Mouse (Mus musculus) embryonic facial prominence, embryonic 11.5 days (tissue): ENCODE results near the gene Asb5. TPM values are rescaled to one million over a fixed set of nuclear protein-coding genes. Genes with fewer than 3 reads are reported as not detected.

Experiments used
- ATAC-seq: fragments of 200-750 bp; cut with Nextera tagmentation; replicated peaks from 2 replicates; pipeline ENCODE4 v1.8.0; 2017; ENCODE audit warnings: low read depth; ENCODE audit not compliant: insufficient number of reproducible peaks, low FRiP score, low TSS enrichment
- DNase-seq: peaks from one replicate; pipeline ENCODE4 v3.0.0-alpha.2; 2015; ENCODE audit warnings: low spot score
- H3K27ac ChIP-seq: fragments of 300-500 bp; sonication (generic); replicated peaks from 2 replicates; pipeline ENCODE4 v1.5.1; 2014; ENCODE audit warnings: mild to moderate bottlenecking, low read depth, low read length, control low read depth
- H3K27me3 ChIP-seq: fragments of 300-500 bp; sonication (generic); 2 replicates; pipeline ENCODE4 v1.6.1; 2014; ENCODE audit warnings: mild to moderate bottlenecking, low read length, moderate library complexity, mixed read lengths; ENCODE audit not compliant: control insufficient read depth, insufficient read depth
- H3K36me3 ChIP-seq: fragments of 300-500 bp; sonication (generic); replicated peaks from 2 replicates; pipeline ENCODE4 v1.6.1; 2014; ENCODE audit warnings: low read depth, mild to moderate bottlenecking, low read length, moderate library complexity, mixed read lengths; ENCODE audit not compliant: control insufficient read depth, insufficient read depth
- H3K4me1 ChIP-seq: fragments of 300-500 bp; sonication (generic); 2 replicates; pipeline ENCODE4 v1.6.1; 2014; ENCODE audit warnings: low read length, mixed read lengths; ENCODE audit not compliant: control insufficient read depth, insufficient read depth
- H3K4me2 ChIP-seq: fragments of 300-500 bp; sonication (generic); 2 replicates; pipeline ENCODE4 v1.6.1; 2014; ENCODE audit warnings: low read depth, mild to moderate bottlenecking, control low read depth, low read length, moderate library complexity
- H3K4me3 ChIP-seq: fragments of 300-500 bp; sonication (generic); 2 replicates; pipeline ENCODE4 v1.5.1; 2014; ENCODE audit warnings: low read depth, low read length, control low read depth
- H3K9ac ChIP-seq: fragments of 300-500 bp; sonication (generic); replicated peaks from 2 replicates; pipeline ENCODE4 v1.6.1; 2014; ENCODE audit warnings: mild to moderate bottlenecking, control low read depth, low read length
- H3K9me3 ChIP-seq: fragments of 300-500 bp; sonication (generic); replicated peaks from 2 replicates; pipeline ENCODE4 v1.6.1; 2016; ENCODE audit warnings: mild to moderate bottlenecking, low read length, inconsistent platforms, mixed read lengths; ENCODE audit not compliant: control insufficient read depth
- WGBS: fragments of 180-500 bp; shearing (Covaris S2); extraction: QIAGEN DNeasy Blood & Tissue Kit; methylation state at CpG from one replicate; pipeline ENCODE4 v1.1.7; 2014; 5-methylcytosine and 5-hydroxymethylcytosine counted together
- polyA plus RNA-seq: library from polyadenylated mRNA; unstranded; fragments of >200 nt; fragmentation: Nextera tagmentation; extraction: Ambion mirVana; gene quantifications from 2 replicates; pipeline ENCODE4 v1.2.1, GENCODE M21; 2014

Asb5 gene
- polyA plus RNA-seq, 1 experiment from 2014 or later, result 6.0 TPM

GRCm38 (mm10) chr8:54548383-54548782 is 19.0 kb downstream of the Asb5 start:
- WGBS, result 77% methylated on average over 6 of the region's 6 CpGs
- no peaks in the 10 kb centered on the region for H3K27me3 ChIP-seq
- no peak overlapping the region for H3K4me3 ChIP-seq
- H3K9ac ChIP-seq, result no peak overlapping the region
- no peak overlapping the region for H3K4me2 ChIP-seq
- ATAC-seq, result no peak
- H3K36me3 ChIP-seq, result no peaks in the 10 kb centered on the region
- no peak for DNase-seq
- no peaks in the 10 kb centered on the region for H3K9me3 ChIP-seq
- H3K4me1 ChIP-seq, result no peaks in the 10 kb centered on the region
- H3K27ac ChIP-seq, result no peak overlapping the region

- no peak overlapping the region for H3K27ac ChIP-seq
- no peak overlapping the region for H3K4me2 ChIP-seq
- H3K27me3 ChIP-seq, result no peaks in the 10 kb centered on the region
- H3K9ac ChIP-seq, result no peak overlapping the region
- ATAC-seq, result no peak
- WGBS, result 95% methylated on average over 12 of the region's 12 CpGs
- H3K9me3 ChIP-seq, result no peaks in the 10 kb centered on the region
- no peak for DNase-seq
- no peak overlapping the region for H3K4me3 ChIP-seq
- no peaks in the 10 kb centered on the region for H3K4me1 ChIP-seq
- no peaks in the 10 kb centered on the region for H3K36me3 ChIP-seq
Measured at GRCm38 (mm10) chr8:54550026-54550574, 20.7 kb downstream of the Asb5 start.

DNA sequence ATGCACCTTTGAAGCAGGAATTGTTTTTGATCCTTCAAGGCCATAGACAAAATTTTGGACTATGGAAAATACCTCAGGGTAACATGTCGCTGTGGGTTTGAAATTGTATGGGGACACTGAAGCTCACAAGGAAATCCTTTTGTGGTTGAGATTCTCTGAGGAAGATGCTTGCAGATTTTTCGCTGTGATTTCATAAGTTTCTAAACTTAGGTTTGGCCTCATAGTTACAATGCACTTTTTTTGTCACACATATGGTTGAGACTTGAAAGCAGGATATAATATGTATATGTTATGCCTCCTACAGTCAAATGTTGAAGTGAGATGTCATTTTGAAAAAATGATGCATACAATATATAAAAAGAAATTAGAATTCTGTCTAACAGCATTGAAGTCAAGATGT is 25.5 kb downstream of the Asb5 start:
- Histone ChIP-seq H3K4me1 (no peaks in the 10 kb centered on the region), H3K9ac (no peak overlapping the region), H3K4me2 (no peak overlapping the region), H3K27me3 (no peaks in the 10 kb centered on the region), H3K9me3 (no peaks in the 10 kb centered on the region), H3K36me3 (no peaks in the 10 kb centered on the region), H3K27ac (no peak overlapping the region), H3K4me3 (no peak overlapping the region)
- DNase-seq, result no peak
- WGBS, result 80% methylated on average over 2 of the region's 2 CpGs
- no peak for ATAC-seq

- Histone ChIP-seq H3K4me2 (no peak overlapping the region), H3K36me3 (no peaks in the 10 kb centered on the region), H3K9ac (no peak overlapping the region), H3K4me3 (no peak overlapping the region), H3K9me3 (no peaks in the 10 kb centered on the region), H3K27ac (no peak overlapping the region), H3K27me3 (no peaks in the 10 kb centered on the region), H3K4me1 (no peaks in the 10 kb centered on the region)
- ATAC-seq, result no peak
- 70% methylated on average over 4 of the region's 4 CpGs for WGBS
- no peak for DNase-seq
Measured at GRCm38 (mm10) chr8:54562137-54562536, 32.8 kb downstream of the Asb5 start.

DNA sequence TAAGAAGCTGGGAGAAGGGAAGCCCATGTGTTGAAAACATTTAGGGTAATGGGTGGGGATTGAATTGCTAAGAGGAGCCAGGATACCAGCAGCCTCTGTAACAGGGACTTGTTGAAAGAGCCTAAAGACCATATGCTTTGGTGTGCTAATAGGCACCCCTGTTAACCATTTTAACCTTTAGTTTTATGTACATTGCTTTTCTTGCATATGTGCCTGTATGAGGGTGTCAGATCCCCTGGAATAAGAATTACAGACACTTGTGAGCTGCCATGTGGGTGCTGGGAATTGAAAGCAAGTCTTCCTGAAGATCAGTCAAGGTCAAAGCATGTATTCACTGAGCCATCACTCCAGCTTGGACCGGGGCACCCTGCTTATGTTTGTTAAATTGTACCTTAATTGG is 35.8 kb downstream of the Asb5 start:
- Histone ChIP-seq H3K4me2 (no peak overlapping the region), H3K27me3 (no peaks in the 10 kb centered on the region), H3K4me1 (no peaks in the 10 kb centered on the region), H3K9ac (no peak overlapping the region), H3K9me3 (no peaks in the 10 kb centered on the region), H3K27ac (no peak overlapping the region), H3K36me3 (no peaks in the 10 kb centered on the region), H3K4me3 (no peak overlapping the region)
- ATAC-seq, result no peak
- no peak for DNase-seq
- 90% methylated on average over 1 of the region's 1 CpGs for WGBS

GRCm38 (mm10) chr8:54565603-54566260 is 36.4 kb downstream of the Asb5 start:
- no peak for DNase-seq
- Histone ChIP-seq H3K4me1 (no peaks in the 10 kb centered on the region), H3K36me3 (no peaks in the 10 kb centered on the region), H3K9ac (no peak overlapping the region), H3K4me3 (no peak overlapping the region), H3K9me3 (no peaks in the 10 kb centered on the region), H3K4me2 (no peak overlapping the region), H3K27me3 (no peaks in the 10 kb centered on the region), H3K27ac (no peak overlapping the region)
- 82% methylated on average over 7 of the region's 7 CpGs for WGBS
- no peak for ATAC-seq

DNA sequence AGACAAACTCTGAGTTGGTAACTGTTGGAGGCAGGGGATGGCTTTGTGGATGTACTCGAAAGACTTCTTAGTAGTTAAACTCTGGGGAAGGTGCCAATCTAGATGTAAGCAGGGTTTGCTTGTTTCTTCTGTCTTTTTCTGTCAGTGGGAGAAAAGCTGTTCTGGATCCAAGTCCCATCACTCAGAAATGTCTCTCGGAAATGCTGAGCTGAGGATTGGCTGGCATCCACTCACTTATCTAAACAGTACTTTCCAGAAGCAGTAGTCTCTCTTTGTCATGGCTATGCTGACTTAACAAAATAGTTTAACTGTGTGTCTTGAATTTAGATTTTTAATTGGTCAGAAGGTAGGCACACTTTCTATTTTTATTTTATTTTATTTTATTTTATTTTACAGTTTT is 37.8 kb downstream of the Asb5 start:
- Histone ChIP-seq H3K9ac (no peak overlapping the region), H3K27me3 (no peaks in the 10 kb centered on the region), H3K4me2 (no peak overlapping the region), H3K4me1 (no peaks in the 10 kb centered on the region), H3K36me3 (no peaks in the 10 kb centered on the region), H3K27ac (no peak overlapping the region), H3K9me3 (no peaks in the 10 kb centered on the region), H3K4me3 (no peak overlapping the region)
- DNase-seq (no peak), ATAC-seq (no peak)
- WGBS, result 71% methylated on average over 2 of the region's 2 CpGs

DNA sequence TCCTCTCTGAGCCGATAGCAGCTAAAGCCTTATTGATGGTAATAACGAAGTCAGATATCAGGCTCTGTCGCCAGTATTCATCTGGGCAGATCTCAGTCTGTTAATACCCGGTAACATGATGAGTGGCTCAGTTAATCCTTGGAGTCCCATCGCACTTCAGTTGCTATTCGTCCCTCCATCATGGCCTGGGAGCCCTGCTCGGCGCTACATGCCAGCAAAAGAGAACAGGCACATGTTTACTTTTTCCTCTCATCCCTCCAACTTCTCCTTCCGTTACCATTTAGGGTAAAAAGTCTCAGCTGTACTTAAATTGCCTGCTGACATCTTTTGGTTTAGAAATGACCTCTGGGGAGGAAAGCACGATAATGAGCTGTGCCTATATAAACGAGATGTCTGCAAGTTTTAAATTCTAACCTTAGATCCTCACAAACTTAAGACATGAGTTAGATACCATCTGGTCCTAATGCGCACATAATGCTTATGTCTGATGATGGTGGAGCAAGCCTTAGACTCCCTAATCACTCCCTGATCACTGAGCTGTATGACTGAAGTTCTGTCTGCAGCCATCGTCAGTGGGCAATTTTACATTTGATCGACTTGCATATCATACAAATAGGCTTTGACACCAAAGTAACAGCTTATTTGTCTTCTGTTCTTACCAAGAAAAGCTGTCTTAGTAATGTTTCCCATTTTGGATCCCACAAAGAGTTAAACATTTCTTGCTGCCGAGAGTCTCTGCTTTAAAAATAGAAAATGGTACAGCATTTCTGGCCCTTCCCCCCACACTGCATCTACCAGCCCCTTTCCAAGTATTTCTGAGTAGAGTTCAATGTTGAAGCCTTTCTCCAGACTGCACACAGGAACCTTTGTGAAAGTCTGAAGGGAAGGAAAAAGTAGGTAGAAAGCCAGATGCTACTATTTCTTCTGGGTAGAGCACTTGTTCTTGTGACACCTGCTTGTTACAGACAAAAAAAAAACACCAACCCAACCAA is 41.5 kb downstream of the Asb5 start:
- no peak overlapping the region for H3K4me2 ChIP-seq
- H3K4me1 ChIP-seq, result no peaks in the 10 kb centered on the region
- no peaks in the 10 kb centered on the region for H3K9me3 ChIP-seq
- ATAC-seq (no peak), DNase-seq (peak; percentile 23)
- H3K9ac ChIP-seq, result no peak overlapping the region
- H3K36me3 ChIP-seq, result no peaks in the 10 kb centered on the region
- 46% methylated on average over 15 of the region's 15 CpGs for WGBS
- H3K27me3 ChIP-seq, result no peaks in the 10 kb centered on the region
- no peak overlapping the region for H3K4me3 ChIP-seq
- H3K27ac ChIP-seq, result no peak overlapping the region
